Mouse (Mus musculus): ENCODE data around the gene Ranbp17.
"Not testable (repeated sequence)": the region's sequence is repeated elsewhere in the genome, so short reads cannot be mapped to it uniquely, and the experiment has no call there.

Ranbp17 gene

GRCm38 (mm10) chr11:33513376-33513991 lies at the start of gene Ranbp17:
Gene Ranbp17 (minus strand): TSS chr11:33513746.
- DNase-seq: peak; percentile 56

GRCm38 (mm10) chr11:33554123-33554522 lies 40.6 kb upstream of the Ranbp17 start:
- DNase-seq: peak; percentile 4

GRCm38 (mm10) chr11:33550861-33551560 lies 37.5 kb upstream of the Ranbp17 start:
- no peak for DNase-seq

GRCm38 (mm10) chr11:33547386-33547785 lies 33.8 kb upstream of the Ranbp17 start:
- DNase-seq: peak; percentile 57

- DNase-seq: no peak
Observed at GRCm38 (mm10) chr11:33544945-33545344, 31.4 kb upstream of the Ranbp17 start.

- DNase-seq: no peak
Observed at GRCm38 (mm10) chr11:33544121-33544520, 30.6 kb upstream of the Ranbp17 start.

- no peak for DNase-seq
Observed at GRCm38 (mm10) chr11:33537390-33538125, 24.0 kb upstream of the Ranbp17 start.

- DNase-seq: no peak
Observed at GRCm38 (mm10) chr11:33536636-33537035, 23.1 kb upstream of the Ranbp17 start.

GRCm38 (mm10) chr11:33534541-33534940 lies 21.0 kb upstream of the Ranbp17 start:
- no peak for DNase-seq

- DNase-seq: no peak
Observed at GRCm38 (mm10) chr11:33533577-33533976, 20.0 kb upstream of the Ranbp17 start.

- DNase-seq: no peak
Observed at GRCm38 (mm10) chr11:33529576-33529975, 16.0 kb upstream of the Ranbp17 start.

GRCm38 (mm10) chr11:33512854-33513375 lies 631 bp downstream of the Ranbp17 start:
- peak; percentile 50 for DNase-seq

- no peak for DNase-seq
Observed at GRCm38 (mm10) chr11:33509401-33509800, 4.1 kb downstream of the Ranbp17 start.

- DNase-seq: no peak
Observed at GRCm38 (mm10) chr11:33485746-33486145, 27.8 kb downstream of the Ranbp17 start.

GRCm38 (mm10) chr11:33480410-33480809 lies 33.1 kb downstream of the Ranbp17 start:
- DNase-seq: no peak

- no peak for DNase-seq
Observed at GRCm38 (mm10) chr11:33479209-33479608, 34.3 kb downstream of the Ranbp17 start.

GRCm38 (mm10) chr11:33476634-33477033 lies 36.9 kb downstream of the Ranbp17 start:
- no peak for DNase-seq

GRCm38 (mm10) chr11:33461172-33461571 lies 52.4 kb downstream of the Ranbp17 start:
- no peak for DNase-seq

- no peak for DNase-seq
Observed at GRCm38 (mm10) chr11:33454069-33454468, 59.5 kb downstream of the Ranbp17 start.

GRCm38 (mm10) chr11:33433813-33434212 lies 79.7 kb downstream of the Ranbp17 start:
- DNase-seq: no peak

GRCm38 (mm10) chr11:33428238-33428637 lies 85.3 kb downstream of the Ranbp17 start:
- DNase-seq: not testable (repeated sequence)

- DNase-seq: not testable (repeated sequence)
Observed at GRCm38 (mm10) chr11:33427789-33428188, 85.8 kb downstream of the Ranbp17 start.

GRCm38 (mm10) chr11:33422226-33422625 lies 91.3 kb downstream of the Ranbp17 start:
- no peak for DNase-seq

GRCm38 (mm10) chr11:33404651-33405050 lies 108.9 kb downstream of the Ranbp17 start:
- no peak for DNase-seq
